Mouse (Mus musculus): ENCODE results near the gene Zfp948.

- no peak for TF ChIP-seq EP300 (IDR thresholded peaks at IDR 0.05; ENCODE audit: low read depth)
- TF ChIP-seq CTCF (IDR thresholded peaks at IDR 0.05; ENCODE audit: low read depth), result peak; percentile 80
Observed at GRCm38 (mm10) chr17:21579493-21580175, 12.8 kb downstream of the Zfp948 start.

Measured in liver, embryonic 14.5 days (tissue).